Mouse (Mus musculus) CH12.LX (cell line): ENCODE results near the gene B4galt1. TPM values are rescaled to one million over a fixed set of nuclear protein-coding genes. Genes with fewer than 3 reads are reported as not detected.

Experiments
- DNase-seq: peaks from one replicate; pipeline ENCODE4 v3.0.0-alpha.2; 2013; ENCODE audit errors: extremely low read depth
- H3K27ac ChIP-seq: 2 replicates; pipeline ENCODE4 v1.5.1; 2012; ENCODE audit warnings: low read depth, mild to moderate bottlenecking, control low read depth, moderate library complexity; ENCODE audit not compliant: insufficient read depth
- H3K27me3 ChIP-seq: replicated peaks from 2 replicates; pipeline ENCODE3; 2012; ENCODE audit warnings: inconsistent platforms
- H3K36me3 ChIP-seq, 2 experiments: replicated peaks in 1 of 2; 2 replicates each; pipeline versions ENCODE3 to v1.6.1; 2012; ENCODE audit warnings: inconsistent platforms in 1 of 2, low read length in 1 of 2, mild to moderate bottlenecking in 1 of 2, mixed read lengths in 1 of 2, moderate library complexity in 1 of 2; ENCODE audit not compliant: control insufficient read depth in 1 of 2, insufficient read depth in 1 of 2
- H3K4me1 ChIP-seq, 2 experiments: 2 replicates each; pipeline ENCODE4 v1.6.1; 2012; ENCODE audit warnings: inconsistent platforms in 1 of 2, moderate library complexity in 1 of 2; ENCODE audit not compliant: insufficient read depth in 2 of 2, control insufficient read depth in 1 of 2
- H3K4me2 ChIP-seq: 2 replicates; pipeline ENCODE4 v1.6.1; 2012; ENCODE audit warnings: low read depth, mild to moderate bottlenecking, control low read depth; ENCODE audit not compliant: poor library complexity, insufficient read depth, severe bottlenecking
- H3K4me3 ChIP-seq, 3 experiments: fragments of 150-350 bp in 1 of 3; sonication (generic) in 1 of 3; replicated peaks in 1 of 3; 2 replicates each; pipeline versions ENCODE3 to v1.5.1; 2011 to 2012; ENCODE audit warnings: low read depth in 2 of 3, low read length in 2 of 3, mild to moderate bottlenecking in 2 of 3, moderate library complexity in 2 of 3, control low read depth in 1 of 3, improper control_type of control experiment in 1 of 3, inconsistent platforms in 1 of 3, mixed read lengths in 1 of 3; ENCODE audit not compliant: poor library complexity in 1 of 3
- H3K79me2 ChIP-seq: replicated peaks from 2 replicates; pipeline ENCODE4 v1.6.1; 2012; ENCODE audit warnings: mild to moderate bottlenecking, moderate library complexity; ENCODE audit not compliant: control insufficient read depth, poor library complexity, insufficient read depth, severe bottlenecking; ENCODE audit errors: extremely low read depth
- H3K9ac ChIP-seq: 2 replicates; pipeline ENCODE4 v1.6.1; 2012; ENCODE audit warnings: low read depth, mild to moderate bottlenecking, control low read depth, moderate library complexity; ENCODE audit not compliant: insufficient read depth
- H3K9me3 ChIP-seq: replicated peaks from 2 replicates; pipeline ENCODE3; 2012; ENCODE audit warnings: low read length, inconsistent platforms, mixed read lengths
- BHLHE40 ChIP-seq: IDR thresholded peaks from 2 replicates; pipeline ENCODE4 v1.6.1; 2011; ENCODE audit warnings: mild to moderate bottlenecking, low read depth, low read length, improper control_type of control experiment
- CHD1 ChIP-seq: IDR thresholded peaks from 2 replicates; pipeline ENCODE4 v1.6.1; 2012; ENCODE audit warnings: low read depth, low read length, improper control_type of control experiment, inconsistent platforms
- CHD2 ChIP-seq: IDR thresholded peaks from 2 replicates; pipeline ENCODE4 v1.6.1; 2011; ENCODE audit warnings: low read length, improper control_type of control experiment
- E2F4 ChIP-seq: IDR thresholded peaks from 2 replicates; pipeline ENCODE4 v1.6.1; 2011; ENCODE audit warnings: low read depth, low read length, improper control_type of control experiment; ENCODE audit not compliant: insufficient replicate concordance
- ELF1 ChIP-seq: IDR thresholded peaks from 2 replicates; pipeline ENCODE4 v1.6.1; 2014; ENCODE audit warnings: low read depth, mild to moderate bottlenecking, inconsistent platforms, low read length, improper control_type of control experiment
- ETS1 ChIP-seq: conservative IDR thresholded peaks from 2 replicates; pipeline ENCODE4 v1.6.1; 2012; ENCODE audit warnings: low read depth, mild to moderate bottlenecking, inconsistent platforms, low read length, improper control_type of control experiment, moderate library complexity
- HCFC1 ChIP-seq: IDR thresholded peaks from 2 replicates; pipeline ENCODE4 v1.6.1; 2012; ENCODE audit warnings: low read depth, mild to moderate bottlenecking, inconsistent platforms, low read length, improper control_type of control experiment
- IRF4 ChIP-seq: IDR thresholded peaks from 2 replicates; pipeline ENCODE4 v1.6.1; 2014; ENCODE audit warnings: low read depth, mild to moderate bottlenecking, inconsistent platforms, low read length, improper control_type of control experiment
- JUN ChIP-seq: IDR thresholded peaks from 2 replicates; pipeline ENCODE4 v1.6.1; 2011; ENCODE audit warnings: low read depth, mild to moderate bottlenecking, low read length, improper control_type of control experiment, moderate library complexity; ENCODE audit not compliant: insufficient read depth
- JUND ChIP-seq: conservative IDR thresholded peaks from 2 replicates; pipeline ENCODE4 v1.6.1; 2011; ENCODE audit warnings: low read depth, low read length, improper control_type of control experiment
- MAX ChIP-seq: IDR thresholded peaks from 2 replicates; pipeline ENCODE4 v1.6.1; 2011; ENCODE audit warnings: low read length, improper control_type of control experiment
- MYC ChIP-seq: IDR thresholded peaks from 2 replicates; pipeline ENCODE4 v1.6.1; 2011; ENCODE audit warnings: low read depth, mild to moderate bottlenecking, improper control_type of control experiment, low read length
- NELFE ChIP-seq: IDR thresholded peaks from 2 replicates; pipeline ENCODE4 v1.6.1; 2011; ENCODE audit warnings: low read depth, low read length, improper control_type of control experiment
- PAX5 ChIP-seq: IDR thresholded peaks from 2 replicates; pipeline ENCODE4 v1.6.1; 2012; ENCODE audit warnings: low read length, inconsistent platforms, mixed read lengths
- POLR2A ChIP-seq: IDR thresholded peaks from 2 replicates; pipeline ENCODE4 v1.6.1; 2011; ENCODE audit warnings: low read depth, mild to moderate bottlenecking, improper control_type of control experiment, low read length
- POLR2AphosphoS2 ChIP-seq: IDR thresholded peaks from 2 replicates; pipeline ENCODE4 v1.6.1; 2011; ENCODE audit warnings: low read depth, low read length, improper control_type of control experiment
- RAD21 ChIP-seq: IDR thresholded peaks from 2 replicates; pipeline ENCODE4 v1.6.1; 2011; ENCODE audit warnings: low read depth, mild to moderate bottlenecking, low read length, improper control_type of control experiment, moderate library complexity
- RCOR1 ChIP-seq: conservative IDR thresholded peaks from 2 replicates; pipeline ENCODE4 v1.6.1; 2012; ENCODE audit warnings: low read depth, mild to moderate bottlenecking, inconsistent platforms, low read length, improper control_type of control experiment
- TBP ChIP-seq: conservative IDR thresholded peaks from 2 replicates; pipeline ENCODE4 v1.6.1; 2011; ENCODE audit warnings: low read depth, low read length, improper control_type of control experiment
- UBTF ChIP-seq: IDR thresholded peaks from 2 replicates; pipeline ENCODE4 v1.6.1; 2012; ENCODE audit warnings: low read depth, mild to moderate bottlenecking, inconsistent platforms, low read length, improper control_type of control experiment, moderate library complexity
- USF2 ChIP-seq: conservative IDR thresholded peaks from 2 replicates; pipeline ENCODE4 v1.6.1; 2011; ENCODE audit warnings: low read depth, low read length, improper control_type of control experiment
- ZC3H11A ChIP-seq: IDR thresholded peaks from 2 replicates; pipeline ENCODE4 v1.6.1; 2012; ENCODE audit warnings: low read depth, mild to moderate bottlenecking, inconsistent platforms, low read length, improper control_type of control experiment
- ZMIZ1 ChIP-seq: IDR thresholded peaks from 2 replicates; pipeline ENCODE4 v1.6.1; 2012; ENCODE audit warnings: low read depth, mild to moderate bottlenecking, inconsistent platforms, low read length, improper control_type of control experiment
- ZNF384 ChIP-seq: IDR thresholded peaks from 2 replicates; pipeline ENCODE4 v1.6.1; 2012; ENCODE audit warnings: low read depth, low read length, improper control_type of control experiment, inconsistent platforms
- dilution Hi-C: fragments of 300-500 bp; cut with MboI; formaldehyde crosslinking; loops from 2 replicates; pipeline ENCODE4 v1.14.3; 2020; ENCODE audit warnings: low sequenced_read_pairs; ENCODE audit not compliant: extremely low pct_unique_long_range_greater_than_20kb, extremely low pct_ligation_motif_present
- in situ Hi-C: fragments of 300-500 bp; cut with MboI; formaldehyde crosslinking; loops from 3 replicates; pipeline ENCODE4 v1.14.3; 2019; ENCODE audit warnings: low sequenced_read_pairs, low pct_ligation_motif_present, low pct_unique_long_range_greater_than_20kb, mixed read lengths
- polyA plus RNA-seq: library from polyadenylated mRNA; unstranded; fragments of >175 nt; gene quantifications from 2 replicates; pipeline ENCODE4 v1.2.1, GENCODE M21; 2012; ENCODE audit warnings: low read depth; ENCODE audit not compliant: insufficient read length
- total RNA-seq, 2 experiments: library from RNA; depleted of rRNA; stranded (reverse); fragments of 300-350 nt in 1 of 2; fragments of >200 nt in 1 of 2; gene quantifications; 2 replicates each; pipeline ENCODE4 v1.2.3; 2012 to 2014

The B4galt1 gene
- total and polyA plus RNA-seq, 3 experiments = 46.6 to 80.2 (median 66.6) TPM

GRCm38 (mm10) chr4:40884282-40885165 lies 30.7 kb upstream of the B4galt1 start:
- Histone ChIP-seq H3K27me3 (no peaks in the 10 kb centered on the region), H3K9ac (no peak overlapping the region), H3K4me1 (peaks cover 3 to 17% of the 10 kb centered on the region in 2 experiments; a peak in 2 of 4 replicates), H3K4me2 (no peak overlapping the region), H3K4me3 (no peak overlapping the region), H3K36me3 (no peaks in the 10 kb centered on the region), H3K9me3 (no peaks in the 10 kb centered on the region), H3K27ac (no peak overlapping the region), H3K79me2 (no peaks in the 10 kb centered on the region)
- DNase-seq = no peak
- dilution Hi-C loops (no loop called here), in situ Hi-C loops (no loop called here)
- TF ChIP-seq CHD1 (no peak), POLR2A (no peak), ZC3H11A (no peak), BHLHE40 (no peak), ZMIZ1 (no peak), CHD2 (no peak), PAX5 (no peak), HCFC1 (no peak), IRF4 (no peak), RAD21 (no peak), POLR2AphosphoS2 (no peak), ETS1 (no peak), USF2 (no peak)

DNA sequence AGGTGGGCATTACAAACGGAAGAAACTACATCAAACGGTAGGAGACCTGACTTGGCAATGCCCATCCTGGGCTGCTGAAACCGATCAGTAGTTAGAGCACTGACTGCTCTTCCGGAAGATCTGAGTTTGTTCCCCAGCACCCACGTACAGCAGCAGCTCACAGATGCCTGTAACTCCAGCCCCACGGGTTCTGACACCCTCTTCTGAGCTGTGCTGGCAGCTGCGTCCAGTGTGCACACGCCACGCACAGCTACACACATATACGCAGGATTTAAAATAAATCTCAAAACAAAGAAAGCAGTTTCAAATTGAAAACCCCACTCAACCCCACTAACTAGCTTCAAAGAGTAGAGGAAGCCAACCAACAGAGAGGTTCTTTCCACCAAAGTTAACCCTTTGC lies 29.4 kb upstream of the B4galt1 start:
- H3K79me2 ChIP-seq = no peaks in the 10 kb centered on the region
- no peak overlapping the region for H3K9ac ChIP-seq
- H3K27me3 ChIP-seq = no peaks in the 10 kb centered on the region
- in situ Hi-C loops (no loop called here), dilution Hi-C loops (no loop called here)
- DNase-seq = no peak
- no peak overlapping the region for H3K4me2 ChIP-seq
- H3K27ac ChIP-seq = no peak overlapping the region
- no peak overlapping the region for H3K4me3 ChIP-seq
- H3K36me3 ChIP-seq = no peaks in the 10 kb centered on the region
- H3K9me3 ChIP-seq = no peaks in the 10 kb centered on the region
- H3K4me1 ChIP-seq = peaks cover 3 to 17% of the 10 kb centered on the region in 2 experiments; a peak in 2 of 4 replicates
- TF ChIP-seq BHLHE40 (no peak), ELF1 (no peak), E2F4 (no peak), POLR2AphosphoS2 (no peak), NELFE (no peak), JUN (no peak), POLR2A (no peak), UBTF (no peak), ZNF384 (no peak), ZC3H11A (no peak), TBP (no peak), MAX (no peak), RCOR1 (no peak), MYC (no peak), JUND (no peak), CHD2 (no peak)
